Mouse (Mus musculus): ENCODE results near the gene Wdr91.

The Wdr91 gene

GRCm38 (mm10) chr6:34919146-34919545, 8.5 kb upstream of the Wdr91 start:
- WGBS = 92% methylated on average over 7 of the region's 7 CpGs

GRCm38 (mm10) chr6:34914462-34914861, 3.8 kb upstream of the Wdr91 start:
- WGBS = 93% methylated on average over 3 of the region's 3 CpGs

- 90% methylated on average over 13 of the region's 13 CpGs for WGBS
Measured at GRCm38 (mm10) chr6:34913341-34914040, 2.8 kb upstream of the Wdr91 start.

DNA sequence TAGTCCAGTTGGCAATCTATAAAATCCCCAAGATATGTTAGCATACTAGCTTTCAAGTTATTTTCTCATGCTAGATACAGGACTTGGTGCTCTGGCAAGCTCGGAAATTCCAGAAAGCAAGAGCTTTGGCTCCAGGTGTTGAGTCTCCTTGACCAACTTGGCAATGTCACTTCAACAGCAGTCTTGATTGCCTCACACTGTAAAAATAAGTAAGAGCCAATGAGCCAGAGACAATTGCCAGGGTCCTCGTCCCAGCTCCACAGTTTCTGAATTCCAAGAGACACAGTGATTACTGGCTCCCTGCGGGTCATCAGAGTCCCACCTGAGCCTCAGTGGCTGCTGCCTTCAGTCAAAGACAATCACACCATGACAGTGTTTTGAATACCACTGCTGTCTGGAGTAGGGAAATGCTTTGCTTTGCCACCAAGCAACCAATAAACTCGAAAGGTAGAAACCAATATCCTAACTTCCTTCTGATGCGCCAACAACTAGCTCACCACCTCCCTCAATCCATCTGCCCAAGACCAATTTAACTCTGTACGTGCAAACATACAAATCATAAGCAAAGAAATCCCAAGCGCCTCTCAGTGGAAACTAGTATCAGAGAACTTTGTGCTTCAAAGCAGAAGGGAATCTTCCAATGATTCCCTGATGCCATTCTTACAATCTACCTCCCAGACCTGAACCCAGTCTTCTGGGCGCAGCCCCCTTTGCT, 888 bp downstream of the Wdr91 start:
- WGBS = 27% methylated on average over 8 of the region's 8 CpGs

DNA sequence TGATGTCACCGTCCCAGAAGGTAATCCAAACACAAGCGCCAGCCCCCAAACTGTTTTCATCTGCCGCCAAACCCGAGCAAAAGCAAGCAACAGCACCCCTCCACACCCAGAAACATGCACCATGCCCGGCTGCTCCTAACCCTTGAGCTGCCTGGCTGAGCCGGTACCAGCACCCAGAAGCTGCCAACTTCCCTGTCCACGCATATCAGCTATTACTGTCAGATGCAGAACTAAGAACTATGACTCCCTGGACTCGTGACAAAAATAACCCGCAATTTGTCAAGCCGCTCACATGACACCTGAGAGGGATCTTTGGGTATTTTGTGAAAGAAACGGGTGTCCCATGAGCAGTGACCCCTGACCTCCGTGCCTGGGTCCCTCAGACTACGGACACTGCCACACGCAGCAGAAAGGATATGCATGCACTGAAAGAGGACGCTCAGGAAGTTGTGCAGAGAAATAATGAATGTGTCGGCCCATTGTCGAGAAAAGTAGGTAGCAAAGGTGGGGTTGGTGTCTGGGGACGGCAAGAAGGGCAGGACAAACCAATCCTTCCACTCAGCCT, 2.9 kb downstream of the Wdr91 start:
- 74% methylated on average over 18 of the region's 18 CpGs for WGBS

- 48% methylated on average over 2 of the region's 2 CpGs for WGBS
Measured at GRCm38 (mm10) chr6:34907121-34907614, 3.5 kb downstream of the Wdr91 start.

GRCm38 (mm10) chr6:34906661-34907060, 4.0 kb downstream of the Wdr91 start:
- WGBS = 59% methylated on average over 4 of the region's 4 CpGs

DNA sequence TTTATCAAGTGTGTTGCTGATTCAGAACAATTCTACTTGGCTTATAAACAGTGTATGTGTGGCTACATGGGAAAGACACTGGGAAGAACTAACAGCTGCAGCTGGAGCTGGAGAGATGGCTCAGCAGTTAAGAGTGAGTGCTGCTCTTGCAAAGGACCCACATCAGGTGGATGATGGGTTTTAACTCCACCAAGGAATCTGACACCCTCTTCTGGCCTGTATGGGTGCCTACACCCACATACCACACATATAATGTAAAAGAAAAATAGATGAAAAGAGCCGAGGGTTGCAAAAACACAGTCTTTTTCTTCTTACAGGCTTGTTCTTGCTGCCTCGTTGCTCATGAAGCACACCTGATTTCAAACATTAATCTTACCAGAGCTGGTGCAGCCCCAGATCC, 4.6 kb downstream of the Wdr91 start:
- WGBS = 63% methylated on average over 2 of the region's 2 CpGs

- 90% methylated on average over 6 of the region's 6 CpGs for WGBS
Measured at GRCm38 (mm10) chr6:34904361-34904760, 6.3 kb downstream of the Wdr91 start.

- 82% methylated on average over 10 of the region's 10 CpGs for WGBS
Measured at GRCm38 (mm10) chr6:34903851-34904250, 6.8 kb downstream of the Wdr91 start.

DNA sequence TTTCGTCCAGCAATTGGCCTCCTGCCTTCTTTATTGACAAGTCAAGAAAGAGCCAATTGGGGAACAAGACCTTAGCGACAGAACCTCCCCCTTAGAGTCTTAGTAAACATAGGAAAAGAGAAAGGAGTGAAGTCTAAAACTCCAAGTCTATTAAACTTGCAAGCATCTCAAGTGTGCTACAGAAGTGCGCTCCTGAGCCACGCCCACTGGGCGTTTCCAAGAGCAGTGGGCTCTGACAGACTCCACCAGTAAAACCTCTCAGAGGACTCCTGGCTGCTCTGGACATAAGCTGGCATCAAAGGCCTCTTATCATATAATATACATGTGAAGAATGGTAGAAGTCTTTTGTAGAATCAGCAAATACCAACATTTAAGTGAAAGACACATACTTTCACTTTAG, 7.2 kb downstream of the Wdr91 start:
- 91% methylated on average over 5 of the region's 5 CpGs for WGBS

DNA sequence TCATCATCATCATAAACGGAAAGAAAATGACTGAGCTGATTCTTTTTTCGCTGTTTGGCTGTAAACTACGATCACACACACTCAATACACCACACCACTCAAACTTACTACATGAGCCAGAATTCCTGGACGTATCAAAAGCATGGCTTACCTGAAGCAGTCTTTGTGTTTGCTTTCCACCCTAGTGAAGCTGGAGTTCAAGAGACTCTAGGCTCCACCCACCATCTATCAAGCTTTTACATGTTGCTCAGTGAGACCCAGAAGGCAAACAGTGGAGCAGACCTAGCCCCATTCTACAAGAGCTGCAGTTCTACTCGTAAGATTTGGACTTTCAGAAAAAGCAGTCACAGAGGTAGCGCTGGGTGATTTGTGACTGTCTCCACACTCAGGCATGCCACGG, 8.1 kb downstream of the Wdr91 start:
- WGBS = 88% methylated on average over 7 of the region's 7 CpGs

DNA sequence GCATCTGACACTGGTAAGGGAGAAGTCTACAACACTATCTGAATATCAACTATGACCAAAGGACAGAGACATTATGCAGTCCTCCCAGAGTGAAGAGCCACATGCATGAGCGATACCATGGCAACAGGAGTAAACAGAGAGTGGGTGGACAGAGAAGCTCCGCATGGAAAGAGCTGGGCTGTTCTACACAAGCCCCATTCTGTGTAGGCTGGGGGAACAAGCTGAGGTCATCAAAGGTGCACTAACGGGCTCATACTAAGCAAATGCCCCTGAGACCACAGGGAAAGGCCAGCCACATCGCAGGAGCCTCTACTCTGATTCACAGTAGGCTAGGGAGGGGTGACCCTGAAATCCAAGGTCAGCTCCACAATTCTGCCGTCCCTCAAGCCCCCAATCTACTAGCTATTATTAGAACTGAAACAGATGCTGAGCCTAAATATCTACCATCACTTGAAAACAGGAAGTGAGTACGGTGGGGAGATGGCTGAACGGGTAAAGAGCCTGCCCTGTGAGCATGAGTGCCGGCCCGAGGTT, 8.7 kb downstream of the Wdr91 start:
- WGBS = 61% methylated on average over 9 of the region's 9 CpGs

DNA sequence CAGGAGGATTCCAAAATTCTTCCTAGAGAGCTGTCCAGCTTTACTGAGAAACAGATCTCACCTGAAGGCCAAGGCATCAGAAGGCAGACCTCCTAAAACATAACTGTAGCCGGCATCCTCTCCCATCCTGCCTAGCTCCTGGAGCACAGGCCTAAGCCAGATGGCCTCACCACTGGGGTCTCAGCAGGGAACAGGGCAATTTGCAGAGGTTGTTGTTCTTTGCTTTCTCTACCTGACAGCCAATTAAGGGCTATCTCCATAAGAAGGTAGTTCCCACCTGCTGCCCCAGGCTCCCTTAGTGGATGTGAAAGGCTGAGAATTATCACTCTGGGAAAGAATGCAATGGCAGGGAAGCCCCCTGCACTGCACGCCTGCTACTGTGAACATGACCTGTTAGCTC, 9.7 kb downstream of the Wdr91 start:
- 97% methylated on average over 2 of the region's 2 CpGs for WGBS

DNA sequence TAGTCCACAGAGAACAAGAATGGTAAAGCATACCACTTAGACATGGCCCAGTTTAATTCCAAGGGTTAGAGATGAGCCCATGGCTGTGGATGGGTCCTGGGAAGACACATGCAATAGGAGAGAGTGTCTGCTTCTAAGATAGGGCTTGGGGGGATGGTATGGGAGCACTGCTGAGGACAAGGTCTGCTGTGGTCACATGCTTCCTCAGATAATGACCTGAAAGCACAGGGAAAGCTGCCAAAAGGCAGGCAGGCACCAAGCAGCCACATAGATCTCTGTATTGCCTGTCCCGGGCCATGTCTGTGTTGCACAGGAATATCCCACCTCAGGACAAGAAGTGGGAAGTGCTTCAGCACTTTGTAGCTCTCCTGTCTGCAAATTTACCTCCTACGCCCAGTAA, 11.5 kb downstream of the Wdr91 start:
- 88% methylated on average over 2 of the region's 2 CpGs for WGBS

GRCm38 (mm10) chr6:34896168-34896780, 14.4 kb downstream of the Wdr91 start:
- 70% methylated on average over 16 of the region's 16 CpGs for whole genome bisulfite sequencing

DNA sequence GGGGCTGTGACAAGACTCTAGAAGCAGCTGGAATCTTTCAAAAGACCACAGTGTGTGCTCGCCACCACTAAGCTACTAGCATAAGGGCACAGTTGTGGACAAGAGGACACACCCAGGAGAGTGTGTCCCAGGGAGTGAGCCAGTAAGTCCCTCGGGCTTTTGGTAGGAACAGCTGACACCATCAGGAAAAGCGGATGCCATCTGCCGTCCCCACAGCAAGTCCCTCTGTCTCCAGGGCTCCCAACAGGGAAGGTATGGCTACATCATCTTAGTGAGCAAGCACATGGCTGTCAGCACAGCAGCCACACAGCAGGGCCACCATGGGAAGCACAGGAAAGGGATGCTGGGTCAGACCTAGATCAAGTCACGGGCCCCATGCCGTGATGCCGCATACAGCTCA, 15.1 kb downstream of the Wdr91 start:
- 80% methylated on average over 7 of the region's 7 CpGs for WGBS

GRCm38 (mm10) chr6:34889185-34889584, 21.5 kb downstream of the Wdr91 start:
- WGBS = 75% methylated on average over 4 of the region's 4 CpGs

GRCm38 (mm10) chr6:34887131-34887850, 23.4 kb downstream of the Wdr91 start:
- 74% methylated on average over 6 of the region's 6 CpGs for WGBS

DNA sequence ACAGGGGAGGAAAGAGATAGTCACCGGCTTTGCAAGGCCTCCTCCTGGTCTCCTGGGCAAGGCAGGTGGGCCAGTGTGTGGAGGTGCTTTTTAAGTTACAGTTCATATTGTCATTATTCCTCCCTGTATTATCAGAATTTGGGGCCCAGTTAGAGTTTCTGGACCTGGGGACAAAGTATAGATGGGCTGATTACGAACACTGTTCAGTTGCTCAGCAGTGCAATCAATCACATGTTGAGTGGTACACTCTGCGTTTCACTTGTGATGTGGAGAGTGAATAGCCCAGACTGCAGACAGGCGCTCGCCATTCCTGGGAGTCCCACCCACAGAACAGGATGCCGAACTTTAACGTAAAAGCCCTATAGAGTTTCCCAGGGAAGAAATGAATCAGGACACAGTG, 26.0 kb downstream of the Wdr91 start:
- WGBS = 92% methylated on average over 7 of the region's 7 CpGs

DNA sequence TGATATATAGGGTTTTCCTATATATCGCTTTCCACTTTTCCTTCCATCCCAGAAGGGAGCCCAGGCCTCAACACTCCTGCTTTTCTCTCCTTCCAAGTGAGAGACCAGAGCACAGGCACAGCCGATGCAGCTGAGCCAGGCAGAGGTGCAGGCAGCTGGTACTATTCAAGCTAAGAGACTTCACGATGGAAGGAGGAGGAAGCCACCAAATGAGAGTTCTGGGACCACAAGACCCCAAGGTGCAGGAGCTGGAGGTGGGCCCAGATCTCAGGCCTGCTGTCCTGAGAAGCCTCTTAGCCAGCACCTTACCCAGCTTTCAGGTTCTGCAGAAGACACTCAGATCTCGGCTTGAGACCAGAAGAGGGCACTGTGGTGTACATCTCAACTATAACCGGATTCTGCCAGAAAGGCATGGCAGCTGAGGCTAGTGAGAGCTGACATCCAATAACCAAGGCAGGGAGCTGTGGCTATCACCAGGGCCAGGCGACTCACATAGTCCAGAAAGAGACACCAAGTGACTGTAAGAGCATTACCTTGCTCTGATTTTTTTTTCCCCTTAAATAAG, 30.7 kb downstream of the Wdr91 start:
- whole genome bisulfite sequencing = 49% methylated on average over 6 of the region's 6 CpGs
